Mouse (Mus musculus): ENCODE measurements around the gene Il17rc.

GRCm38 (mm10) chr6:113499346-113499745 is 28.1 kb downstream of the Il17rc start:
- TF ChIP-seq CTCF (IDR thresholded peaks at IDR 0.05; ENCODE audit: low read depth): no peak
- TF ChIP-seq EP300 (IDR thresholded peaks at IDR 0.05; ENCODE audit: low read depth): no peak
